Mouse (Mus musculus) brain, embryonic 18.5 days (tissue): ENCODE results near the gene Tmem30c.

Experiments
- DNase-seq: peaks from one replicate; pipeline ENCODE4 v3.0.0-alpha.2; 2012; ENCODE audit warnings: low read depth, low spot score

Tmem30c gene

DNA sequence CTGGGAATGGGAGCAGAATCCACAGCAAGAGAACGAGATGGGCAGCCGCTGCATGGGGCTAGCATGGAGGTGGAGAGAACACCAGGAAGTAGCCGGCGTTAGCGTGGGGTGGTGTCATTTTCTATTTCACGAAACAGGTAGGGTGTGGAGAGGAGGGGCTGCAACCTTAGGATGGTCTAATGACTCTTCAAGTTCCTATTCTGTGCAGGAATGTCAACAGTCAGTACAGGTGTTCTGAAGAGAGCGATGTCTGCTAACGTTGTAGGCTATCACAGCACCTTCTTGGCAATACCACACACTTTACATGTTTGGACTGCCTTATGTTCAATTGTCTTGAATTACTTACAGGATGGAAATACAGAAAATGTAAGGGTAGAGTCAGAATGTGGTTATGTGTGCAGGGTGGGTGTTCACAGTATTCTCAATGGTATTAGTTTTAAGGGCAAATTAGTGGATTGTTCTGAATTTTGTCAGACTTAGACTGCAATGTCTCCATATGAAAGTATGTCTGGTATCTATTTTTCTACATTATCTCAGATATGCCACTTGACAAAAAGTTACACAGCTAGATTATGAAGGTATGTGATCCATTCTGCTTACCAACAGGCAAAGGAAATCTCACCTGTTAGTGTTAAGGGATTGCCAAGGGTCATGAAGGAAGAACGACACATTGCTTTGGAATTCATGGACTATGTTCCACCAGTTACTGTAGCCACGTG, 2.7 kb upstream of the Tmem30c start:
- DNase-seq = no peak

DNA sequence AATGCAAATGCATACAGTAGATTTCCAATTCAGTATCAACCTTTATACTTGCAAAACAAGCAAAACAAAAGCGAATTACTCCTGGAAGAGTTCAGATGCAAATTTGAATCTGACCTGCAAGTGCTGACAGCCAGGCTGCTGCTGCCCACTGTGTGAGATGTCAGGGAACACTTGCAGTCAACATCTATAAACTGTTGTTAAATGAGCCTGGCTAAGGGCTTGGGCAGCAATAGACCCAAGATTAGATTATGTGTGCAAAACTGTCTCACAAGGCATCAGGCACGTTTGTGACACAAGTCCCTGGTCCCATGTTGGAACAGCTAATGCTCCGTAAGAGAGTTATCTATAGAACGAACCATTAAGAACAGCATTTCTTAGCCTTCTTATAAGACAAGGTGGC, 369 bp downstream of the Tmem30c start:
- no peak for DNase-seq

DNA sequence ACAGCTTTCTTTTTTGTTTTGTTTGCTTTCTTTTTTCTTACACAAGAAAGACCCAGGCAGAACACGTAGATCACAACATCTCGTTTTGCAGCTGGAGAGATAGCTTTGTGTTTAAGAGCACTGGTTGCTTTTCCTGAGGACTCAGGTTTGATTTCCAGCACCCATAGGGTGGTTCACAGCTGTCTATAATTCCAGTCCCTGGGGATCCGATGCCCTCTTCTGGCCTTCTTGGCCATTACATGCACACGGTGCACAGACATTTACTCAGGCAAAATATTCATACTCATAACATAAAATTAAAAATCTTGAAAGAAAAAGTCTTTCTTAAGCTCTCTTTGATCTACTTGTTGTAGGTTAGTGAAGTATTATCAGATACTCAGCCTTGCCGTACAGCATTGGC, 969 bp downstream of the Tmem30c start:
- DNase-seq = no peak

DNA sequence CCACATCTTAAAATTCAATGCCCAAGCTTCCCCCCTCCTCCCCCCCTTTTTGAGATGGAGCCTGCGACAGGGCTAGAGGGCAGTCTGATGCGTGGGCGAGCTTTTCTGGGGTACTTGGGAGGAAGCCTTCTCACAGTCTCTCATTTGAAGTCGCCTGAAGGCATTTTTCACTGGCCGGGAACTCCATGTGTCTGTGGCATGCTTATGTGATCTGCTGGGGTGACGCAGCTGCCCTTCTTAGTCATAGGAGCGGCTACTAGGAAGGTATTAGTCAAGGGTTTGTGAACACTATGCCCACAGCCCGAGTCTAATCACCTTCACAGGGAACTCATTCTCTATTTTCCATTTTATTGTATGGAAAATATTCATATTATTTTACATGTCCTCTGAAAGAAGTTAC, 11.2 kb downstream of the Tmem30c start:
- no peak for DNase-seq

DNA sequence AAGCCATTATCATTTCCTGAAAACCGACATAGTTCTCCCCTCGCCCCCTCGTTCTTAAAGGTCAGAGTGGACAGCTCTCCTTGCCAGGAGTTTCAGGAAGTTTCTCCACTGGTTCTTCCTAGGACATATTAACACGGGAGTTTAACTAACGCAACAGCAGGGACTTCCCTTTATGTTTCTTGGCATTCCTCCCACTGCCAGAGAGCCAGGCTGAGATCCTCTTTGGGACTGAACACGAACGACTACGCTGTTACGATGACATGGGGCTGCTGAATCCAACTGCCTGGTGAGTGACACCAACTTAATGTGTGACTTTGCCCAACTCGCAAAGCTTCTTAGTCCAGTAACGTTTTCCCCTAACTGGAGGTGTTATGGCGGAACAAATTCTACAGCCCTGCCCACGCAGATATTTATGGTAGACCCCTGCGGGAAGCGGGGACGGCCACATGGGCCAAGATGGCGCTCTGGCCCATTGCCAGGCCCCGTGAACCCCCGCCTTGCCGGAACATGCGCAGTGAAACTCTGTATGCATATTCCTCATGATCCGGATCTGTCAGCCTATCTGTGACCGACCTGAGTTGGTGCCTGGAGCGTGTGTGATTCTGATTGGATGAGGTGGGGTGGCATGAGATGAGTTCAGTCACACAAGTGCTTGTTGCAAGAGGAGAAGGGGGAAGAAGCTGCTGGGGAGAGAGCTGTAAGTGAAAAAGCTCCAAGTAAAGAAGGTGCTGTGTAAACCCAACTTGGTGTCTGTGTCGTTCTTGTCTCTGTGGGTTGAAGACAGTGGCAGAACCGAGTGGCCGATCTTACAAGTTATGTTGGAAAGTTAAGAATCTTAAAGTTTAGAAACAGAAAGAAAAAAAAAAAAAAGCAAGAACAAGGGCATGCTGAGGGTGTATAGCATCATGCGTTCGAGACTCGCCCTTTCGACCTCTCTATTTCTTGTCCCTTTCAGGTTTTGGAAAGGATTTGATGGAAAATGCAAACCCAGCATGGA, 12.1 kb downstream of the Tmem30c start:
- no peak for DNase-seq

DNA sequence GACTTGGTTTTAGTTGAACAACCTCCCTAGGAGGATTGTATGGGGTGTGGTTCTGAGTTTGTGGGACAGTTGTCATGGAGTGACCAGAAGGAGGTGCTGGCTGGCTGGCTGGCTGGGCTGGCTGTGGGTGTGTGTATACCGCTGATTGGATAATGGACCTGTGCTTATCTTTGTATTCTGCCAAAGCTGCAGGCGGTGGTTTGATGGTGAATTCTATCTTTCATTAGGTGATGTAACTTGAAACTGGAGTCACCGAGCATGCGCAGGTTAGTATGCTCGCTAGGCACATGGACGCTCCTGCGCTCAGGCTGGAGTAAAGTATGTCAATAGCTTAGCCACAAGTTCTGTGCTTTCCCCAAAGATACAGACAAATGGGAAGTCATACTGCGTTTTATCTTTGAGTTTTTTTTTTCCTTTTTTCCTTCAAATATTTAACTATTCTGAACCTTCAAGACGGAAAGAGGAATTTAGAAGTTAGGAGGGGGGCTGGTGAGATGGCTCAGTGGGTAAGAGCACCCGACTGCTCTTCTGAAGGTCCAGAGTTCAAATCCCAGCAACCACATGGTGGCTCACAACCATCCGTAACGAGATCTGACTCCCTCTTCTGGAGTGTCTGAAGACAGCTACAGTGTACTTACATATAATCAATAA, 13.6 kb downstream of the Tmem30c start:
- no peak for DNase-seq

DNA sequence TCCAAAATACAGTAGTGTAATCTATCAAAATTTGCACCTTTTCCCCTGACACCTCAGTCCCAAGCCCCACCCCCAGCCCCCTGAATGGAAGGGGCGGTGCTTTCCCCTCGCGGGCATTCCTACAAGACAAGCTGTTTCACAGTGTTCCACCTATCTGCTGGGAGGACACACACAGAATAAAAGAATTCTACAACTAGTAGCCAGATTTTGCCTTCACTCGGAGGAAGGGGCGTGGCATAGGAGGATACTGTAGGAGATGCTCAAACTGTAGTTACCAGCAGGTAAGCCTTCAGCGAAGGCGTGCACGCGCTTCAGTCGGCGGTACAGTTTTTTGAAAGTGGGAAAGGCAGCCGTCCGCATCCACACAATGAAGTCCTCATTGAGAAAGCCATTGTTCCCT, 22.9 kb downstream of the Tmem30c start:
- no peak for DNase-seq

DNA sequence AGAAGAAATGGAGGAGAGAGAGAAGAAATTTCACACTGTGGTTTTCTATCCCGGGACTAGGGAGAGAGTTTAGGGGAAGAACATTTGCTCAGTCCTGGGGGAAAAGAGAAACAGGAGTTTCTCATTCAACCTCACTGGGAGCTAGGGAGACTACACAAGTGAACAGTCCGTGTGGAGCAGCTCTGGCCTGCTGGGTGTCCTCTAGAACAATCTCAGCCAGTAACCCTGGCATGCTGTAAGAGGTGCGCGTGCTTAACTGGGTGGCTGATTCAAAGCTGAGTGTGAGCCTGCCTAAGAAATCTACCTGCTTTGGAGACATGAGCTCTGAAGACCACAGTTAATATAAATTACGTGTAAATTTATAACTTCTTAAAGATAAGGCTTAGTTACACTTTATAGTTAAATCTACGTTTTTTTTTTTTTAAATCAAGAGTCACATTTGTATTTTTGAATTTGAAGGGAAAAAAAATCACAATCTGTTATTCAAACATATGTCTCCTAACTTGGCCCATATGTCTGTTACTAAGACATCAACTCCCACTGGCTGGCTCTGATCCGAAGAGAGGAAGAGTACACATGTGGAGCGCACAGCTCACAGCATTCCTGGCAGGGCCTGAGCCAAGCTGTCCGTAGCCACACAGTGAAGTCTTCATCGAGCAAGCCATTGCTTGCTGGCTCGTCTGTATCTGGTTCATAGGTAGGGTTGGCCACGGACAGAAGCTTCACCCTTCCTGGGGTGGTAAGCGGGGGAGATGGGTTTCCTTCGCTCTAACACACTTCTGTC, 24.4 kb downstream of the Tmem30c start:
- peak; percentile 14 for DNase-seq

DNA sequence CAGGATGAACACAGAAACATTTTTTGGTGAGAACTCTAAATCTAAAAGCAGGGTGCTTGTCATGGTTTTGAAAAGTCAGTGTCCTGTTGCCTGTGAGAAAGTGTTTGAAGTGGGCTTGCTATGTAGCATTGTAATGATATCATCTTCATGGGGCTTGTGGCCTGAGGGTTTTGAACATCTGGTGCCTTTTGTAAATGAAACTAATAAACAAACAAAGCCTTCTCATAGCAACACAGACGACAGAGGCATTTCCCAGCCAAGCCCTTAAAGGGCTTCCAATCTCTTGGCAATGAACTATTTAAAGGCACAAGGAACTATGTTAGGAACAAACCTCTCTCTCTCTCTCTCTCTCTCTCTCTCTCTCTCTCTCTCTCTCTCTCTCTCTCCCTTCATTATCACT, 25.6 kb downstream of the Tmem30c start:
- no peak for DNase-seq

DNA sequence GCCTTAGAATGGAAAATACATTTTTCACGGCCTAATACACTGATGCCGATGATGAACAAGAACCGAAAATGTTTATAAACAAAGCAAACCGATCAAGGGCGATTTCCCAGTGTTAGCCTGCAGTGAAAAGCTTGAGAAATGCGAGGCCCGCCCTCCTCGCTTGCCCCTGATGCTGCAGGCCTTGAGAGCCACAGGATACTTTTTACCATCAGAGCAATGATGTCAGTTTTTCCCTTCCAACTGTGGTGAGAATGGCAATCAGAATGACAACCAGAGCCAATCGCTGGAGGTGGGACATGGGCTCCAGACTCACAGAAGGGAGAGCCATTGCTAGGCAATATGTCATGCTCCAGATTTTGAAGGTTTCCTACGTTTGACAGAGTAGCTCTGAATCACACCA, 32.5 kb downstream of the Tmem30c start:
- no peak for DNase-seq

DNA sequence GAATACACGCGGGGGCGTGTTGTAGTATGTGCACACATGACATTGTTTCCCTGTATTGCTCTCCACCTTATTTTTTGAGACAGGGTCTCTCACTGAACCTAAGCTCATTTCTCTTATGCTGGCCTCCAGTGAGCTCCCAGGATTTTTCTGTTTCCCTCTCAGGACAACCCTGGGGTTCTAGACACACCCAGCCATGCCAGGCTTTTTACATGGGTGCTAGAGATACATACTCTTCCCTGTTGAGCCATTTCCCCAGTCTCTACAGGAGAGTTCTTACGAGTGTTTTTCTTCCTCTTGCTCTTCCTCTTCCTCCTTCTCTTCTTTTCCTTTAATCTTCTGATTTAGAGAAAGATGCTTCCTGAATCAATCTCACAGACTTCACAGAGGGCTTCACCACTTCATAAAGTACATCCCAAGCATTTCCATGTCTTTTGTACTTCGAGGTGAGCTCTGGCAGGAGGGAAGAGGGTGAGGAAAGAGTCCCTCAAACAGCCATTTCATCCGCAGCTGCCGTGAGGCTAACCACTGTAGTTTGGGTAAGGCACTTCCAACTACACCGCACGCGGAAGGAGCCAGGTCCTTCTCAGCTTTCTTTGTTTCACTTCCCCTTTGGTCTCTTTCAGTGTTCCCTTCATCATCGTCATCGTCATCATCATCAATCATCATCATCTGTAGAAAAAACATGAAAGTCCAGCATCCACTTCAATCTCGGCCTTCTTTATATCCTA, 33.1 kb downstream of the Tmem30c start:
- no peak for DNase-seq

DNA sequence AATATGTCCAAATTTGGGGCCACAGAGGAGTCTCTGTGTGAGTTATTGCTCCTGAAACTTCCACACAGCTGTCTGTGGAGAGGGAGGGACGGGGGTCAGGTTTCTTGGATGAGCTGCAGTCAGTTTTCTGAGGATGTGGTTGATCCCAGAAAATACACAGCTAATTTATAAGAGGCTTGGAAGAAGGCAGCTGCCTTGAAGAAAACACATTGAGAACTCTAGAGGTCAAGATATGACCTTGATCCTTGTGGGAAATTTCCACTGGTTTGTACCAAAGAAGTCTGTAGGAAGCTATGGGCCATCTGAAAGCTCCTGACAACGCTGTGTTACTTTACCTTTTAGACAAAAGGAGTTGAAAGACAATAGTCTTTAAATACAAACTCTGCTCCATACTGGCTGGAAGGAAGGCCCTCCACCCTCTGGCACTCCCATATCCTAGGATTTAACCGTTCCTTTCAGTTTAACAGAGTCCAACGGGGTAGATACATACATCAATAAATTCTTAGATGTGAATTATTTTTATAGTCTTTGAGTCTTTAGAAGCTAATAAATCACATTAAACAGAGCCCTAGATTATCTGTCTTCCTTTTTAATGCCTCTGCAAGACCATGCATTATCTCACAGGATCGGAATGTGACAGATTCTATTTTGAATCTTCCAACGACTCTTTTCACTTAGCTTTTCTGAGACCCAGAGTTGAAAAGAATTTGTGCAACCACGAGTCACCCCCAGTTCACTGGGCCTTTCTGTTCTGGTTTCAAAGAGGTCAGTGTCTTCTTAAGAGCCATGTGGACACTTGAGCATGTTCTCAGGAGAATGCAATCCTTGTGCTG, 40.9 kb downstream of the Tmem30c start:
- no peak for DNase-seq

DNA sequence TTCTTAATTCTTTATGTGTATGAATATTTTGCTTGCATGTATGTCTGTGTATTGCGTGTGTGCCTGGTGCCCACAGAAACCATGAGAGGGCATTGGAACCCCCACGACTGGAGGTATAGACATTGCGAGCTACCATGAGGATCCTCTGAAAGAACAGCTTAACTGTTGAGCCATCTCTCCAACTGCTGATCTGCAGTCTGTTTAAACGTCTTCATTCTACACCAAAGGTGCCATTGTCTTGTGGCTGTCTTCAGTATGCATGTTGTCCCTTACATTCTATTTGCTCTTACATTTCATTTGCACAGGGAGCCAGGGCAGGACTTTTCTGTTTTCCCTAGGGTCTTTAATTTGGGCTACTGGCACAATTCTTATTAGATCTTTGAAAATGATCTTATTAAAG, 41.7 kb downstream of the Tmem30c start:
- DNase-seq = no peak

DNA sequence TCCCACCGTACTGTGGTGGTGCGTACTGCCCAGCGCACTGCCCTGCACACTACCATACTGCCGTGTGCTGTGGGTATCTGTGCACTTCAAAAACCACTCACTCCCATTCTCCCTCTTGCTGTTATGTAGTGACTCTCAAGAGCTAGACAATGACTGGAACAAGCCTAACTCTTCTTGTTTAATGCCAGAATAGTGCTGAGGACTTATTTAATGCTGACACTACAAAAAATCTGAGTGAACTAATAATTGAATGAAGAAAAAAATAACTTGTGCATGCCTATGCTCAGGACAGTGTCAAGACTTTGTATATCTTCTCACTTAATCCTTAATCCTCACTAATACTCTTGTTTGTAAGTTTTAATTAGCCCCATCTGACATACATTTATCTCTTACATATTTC, 45.2 kb downstream of the Tmem30c start:
- DNase-seq = no peak

DNA sequence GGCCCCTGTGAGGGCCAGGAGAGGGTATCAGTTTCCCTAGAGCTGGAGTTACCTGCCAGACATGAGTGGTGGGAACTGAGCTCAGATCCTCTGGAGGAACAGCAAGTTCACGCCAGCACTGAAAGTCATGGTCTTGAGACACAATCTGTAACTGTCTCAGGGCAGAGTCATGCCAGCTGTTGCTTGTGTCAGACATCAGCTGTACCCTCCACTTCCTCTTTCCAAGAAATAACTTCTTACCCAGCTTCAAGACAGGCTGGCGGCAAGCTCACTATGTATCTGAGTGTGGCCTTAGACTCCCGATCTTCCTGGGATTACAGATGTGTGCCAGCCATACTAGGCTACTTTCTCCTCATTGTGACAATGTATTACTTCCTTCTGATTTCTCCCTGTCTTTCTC, 46.1 kb downstream of the Tmem30c start:
- no peak for DNase-seq

DNA sequence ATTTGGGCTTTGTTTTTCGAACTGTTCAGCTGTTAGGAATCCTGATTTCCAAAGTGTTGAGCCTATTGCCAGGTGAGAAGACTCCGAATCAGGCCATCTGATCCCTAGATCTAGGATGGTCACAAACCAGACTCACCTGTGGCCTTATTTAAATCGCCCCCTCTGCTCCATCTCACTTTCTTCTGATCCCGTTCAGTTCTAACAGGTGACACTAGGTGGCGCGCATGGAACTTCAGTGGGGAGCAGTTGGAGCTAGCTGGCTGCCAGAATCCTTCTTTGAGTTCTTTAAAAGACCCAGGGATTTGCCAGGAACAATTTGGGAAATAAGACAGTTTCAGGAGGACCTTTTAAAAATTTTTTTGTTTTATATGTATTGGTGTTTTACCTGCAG, 48.8 kb downstream of the Tmem30c start:
- no peak for DNase-seq

DNA sequence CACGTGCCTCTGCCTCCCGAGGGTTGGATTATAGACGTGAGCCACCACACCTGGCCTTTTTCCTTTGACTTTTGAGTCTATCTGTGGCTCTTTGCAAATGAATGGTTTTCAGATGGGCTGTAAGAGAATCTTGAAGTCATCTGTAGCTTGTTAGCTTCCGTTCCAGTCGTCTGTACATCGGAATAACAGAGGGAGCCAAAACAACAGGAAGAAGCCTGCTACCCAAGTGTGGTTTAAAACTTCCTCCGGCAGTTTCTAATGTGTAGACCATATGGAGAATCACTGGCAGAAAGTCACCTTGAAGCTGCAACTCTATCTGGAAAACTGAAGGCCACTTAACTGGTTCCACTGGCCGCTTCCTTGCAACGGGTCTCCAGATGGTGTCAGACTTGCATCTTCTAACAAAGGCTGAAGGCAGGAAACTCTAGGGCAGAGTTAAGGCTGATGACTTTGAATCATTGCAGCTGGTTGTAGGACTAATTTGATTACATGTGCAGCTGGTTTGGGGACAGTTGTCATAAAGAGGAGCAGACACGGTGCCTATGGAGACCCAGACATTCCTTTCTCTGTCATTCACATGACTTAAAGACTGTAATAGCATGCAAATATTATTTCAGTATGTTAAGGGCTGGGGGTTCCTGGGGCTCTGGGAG, 49.3 kb downstream of the Tmem30c start:
- DNase-seq = no peak

DNA sequence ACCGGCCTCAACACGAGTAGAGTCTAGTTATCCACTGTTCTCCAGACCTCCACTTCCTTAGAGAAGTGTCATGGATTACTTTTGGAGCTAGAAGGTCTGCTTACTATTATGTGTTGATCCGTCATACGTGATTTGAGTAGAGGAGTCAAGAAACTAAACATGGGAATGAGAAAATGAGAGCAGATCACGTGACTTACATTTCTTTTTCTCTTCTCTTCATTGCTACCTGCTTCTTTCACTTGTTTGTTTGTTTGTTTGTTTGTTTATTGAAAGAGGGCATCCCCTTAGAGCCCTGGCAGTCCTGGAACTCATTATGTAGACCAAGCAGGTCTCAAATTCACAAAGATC, 49.8 kb downstream of the Tmem30c start:
- DNase-seq = no peak

DNA sequence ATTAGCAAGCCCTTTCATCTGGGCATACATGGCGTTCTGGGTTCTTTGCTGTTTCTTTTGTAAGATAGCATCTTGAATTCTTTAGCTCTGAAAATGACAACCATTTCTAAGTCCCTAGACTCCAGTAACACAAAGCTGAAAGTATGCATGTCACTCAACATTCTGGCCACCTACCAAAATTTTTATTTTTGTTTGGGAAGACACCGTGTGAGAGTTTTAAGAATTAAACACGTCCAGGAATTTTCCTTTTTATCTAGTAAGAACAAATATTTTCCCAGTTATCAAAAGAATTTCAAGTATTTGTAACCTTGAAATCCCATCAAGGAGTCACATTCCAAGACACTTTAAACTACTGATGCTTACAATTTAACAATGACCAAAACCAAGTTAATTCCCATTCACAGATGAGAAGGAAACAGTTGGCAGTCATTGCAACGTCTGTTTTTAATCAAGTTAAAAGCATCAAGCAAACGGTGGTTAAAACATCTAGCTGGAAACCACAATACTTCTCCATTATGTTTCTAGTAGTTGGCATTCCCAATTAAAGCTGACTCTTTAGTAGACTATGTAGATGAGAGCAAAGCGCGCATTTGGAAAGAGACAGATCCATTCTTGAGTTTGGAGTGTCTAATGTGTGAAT, 56.7 kb downstream of the Tmem30c start:
- no peak for DNase-seq
